ENCODE assay signal across 1 mouse cellular context in genomic region chr6:136930677-136931076, GRCm38 (mm10).
TF ChIP-seq lines count a peak whose summit lies in the region.

No protein-coding gene starts in this region.

TF ChIP-seq in CH12.LX, 34 proteins besides CTCF, POLR2A, EP300 and RAD21 (continued from another document):
- TF ChIP-seq POLR2AphosphoS2 (IDR thresholded peaks at IDR 0.05; ENCODE audit: low read depth, low read length) (0 out of 2 replicates have a peak, but pooled peaks have one; percentile 20), ELF1 (IDR thresholded peaks at IDR 0.05; ENCODE audit: low read depth, low read length) (peak; percentile 83)
